Mouse (Mus musculus): ENCODE results near the gene Sart3. TPM values are rescaled to one million over a fixed set of nuclear protein-coding genes. Genes with fewer than 3 reads are reported as not detected.
A peak's percentile ranks its signal among the peaks of the same experiment; 100 is the strongest.
"Not testable (repeated sequence)": the region's sequence is repeated elsewhere in the genome, so short reads cannot be mapped to it uniquely, and the experiment has no call there.

Sart3 gene
- polyA plus RNA-seq, 1 experiment from 2014 or later: 25.9 TPM

- not testable (repeated sequence) for H3K9ac ChIP-seq (ENCODE audit: low read length); H3K36me3 ChIP-seq (ENCODE audit: control insufficient read depth, insufficient read depth, low read length); H3K9me3 ChIP-seq (ENCODE audit: control insufficient read depth, low read length); H3K4me2 ChIP-seq (ENCODE audit: low read length); H3K27me3 ChIP-seq (ENCODE audit: control insufficient read depth, insufficient read depth, low read length); H3K4me3 ChIP-seq (ENCODE audit: control insufficient read depth in 1 of 2, insufficient read depth in 1 of 2, low read depth in 1 of 2, low read length in 2 of 2); H3K27ac ChIP-seq (replicated peaks in 1 of 2; ENCODE audit: control insufficient read depth in 1 of 2, insufficient read depth in 1 of 2, low read depth in 2 of 2, low read length in 2 of 2); ATAC-seq (ENCODE audit: insufficient number of reproducible peaks, insufficient read depth, low FRiP score, low read depth); H3K4me1 ChIP-seq (ENCODE audit: control insufficient read depth in 2 of 2, insufficient read depth in 2 of 2, low read length in 2 of 2)
- WGBS: 20% methylated on average over 11 of the region's 12 CpGs
These were observed 39.6 kb upstream of the Sart3 start for GRCm38 (mm10) chr5:113811824-113812420.

DNA sequence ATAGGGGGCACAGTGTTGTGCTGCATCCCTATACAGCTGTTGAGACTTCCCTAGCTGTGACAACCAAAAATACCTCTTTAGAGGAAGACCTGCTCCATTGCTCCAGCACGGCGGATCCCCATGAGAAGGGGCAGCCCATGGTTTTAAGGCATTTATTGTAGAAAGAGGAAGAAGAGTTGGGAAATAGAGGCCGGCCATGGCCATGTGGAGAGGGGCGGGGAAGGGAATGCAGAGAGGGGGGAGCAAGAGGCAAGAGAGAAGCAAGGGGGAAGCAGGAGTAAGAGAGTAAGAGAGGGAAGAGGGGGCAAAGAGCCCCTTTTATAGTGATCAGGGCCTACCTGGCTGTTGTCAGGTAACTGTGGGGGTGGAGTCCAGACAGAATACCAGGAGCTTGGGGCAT, 37.8 kb upstream of the Sart3 start:
- H3K9me3 ChIP-seq (ENCODE audit: control insufficient read depth, low read length): 0 out of 2 replicates have a peak, but pooled peaks cover 3% of the 10 kb centered on the region
- no peak overlapping the region for H3K4me3 ChIP-seq (ENCODE audit: control insufficient read depth in 1 of 2, insufficient read depth in 1 of 2, low read depth in 1 of 2, low read length in 2 of 2)
- no peak overlapping the region for H3K27ac ChIP-seq (replicated peaks in 1 of 2; ENCODE audit: control insufficient read depth in 1 of 2, insufficient read depth in 1 of 2, low read depth in 2 of 2, low read length in 2 of 2)
- H3K9ac ChIP-seq (ENCODE audit: low read length): no peak overlapping the region
- H3K27me3 ChIP-seq (ENCODE audit: control insufficient read depth, insufficient read depth, low read length): no peaks in the 10 kb centered on the region
- 87% methylated on average over 4 of the region's 4 CpGs for WGBS
- H3K36me3 ChIP-seq (ENCODE audit: control insufficient read depth, insufficient read depth, low read length): no peaks in the 10 kb centered on the region
- H3K4me1 ChIP-seq (ENCODE audit: control insufficient read depth in 2 of 2, insufficient read depth in 2 of 2, low read length in 2 of 2): peaks cover 2 to 5% of the 10 kb centered on the region in 2 experiments
- ATAC-seq (ENCODE audit: insufficient number of reproducible peaks, insufficient read depth, low FRiP score, low read depth): no peak
- no peak overlapping the region for H3K4me2 ChIP-seq (ENCODE audit: low read length)

- ATAC-seq (ENCODE audit: insufficient number of reproducible peaks, insufficient read depth, low FRiP score, low read depth): peak; percentile 15; the same call in 1 of the 2 replicates
- Histone ChIP-seq H3K4me1 (ENCODE audit: control insufficient read depth in 2 of 2, insufficient read depth in 2 of 2, low read length in 2 of 2) (peaks cover 2 to 5% of the 10 kb centered on the region in 2 experiments), H3K9me3 (ENCODE audit: control insufficient read depth, low read length) (0 out of 2 replicates have a peak, but pooled peaks cover 3% of the 10 kb centered on the region), H3K4me3 (ENCODE audit: control insufficient read depth in 1 of 2, insufficient read depth in 1 of 2, low read depth in 1 of 2, low read length in 2 of 2) (no peak overlapping the region), H3K4me2 (ENCODE audit: low read length) (no peak overlapping the region), H3K9ac (ENCODE audit: low read length) (no peak overlapping the region; the same call in 1 of the 2 replicates), H3K27me3 (ENCODE audit: control insufficient read depth, insufficient read depth, low read length) (no peaks in the 10 kb centered on the region), H3K27ac (replicated peaks in 1 of 2; ENCODE audit: control insufficient read depth in 1 of 2, insufficient read depth in 1 of 2, low read depth in 2 of 2, low read length in 2 of 2) (no peak overlapping the region), H3K36me3 (ENCODE audit: control insufficient read depth, insufficient read depth, low read length) (no peaks in the 10 kb centered on the region)
- 10% methylated on average over 2 of the region's 2 CpGs for WGBS
These were observed 35.9 kb upstream of the Sart3 start for GRCm38 (mm10) chr5:113808177-113808576.

DNA sequence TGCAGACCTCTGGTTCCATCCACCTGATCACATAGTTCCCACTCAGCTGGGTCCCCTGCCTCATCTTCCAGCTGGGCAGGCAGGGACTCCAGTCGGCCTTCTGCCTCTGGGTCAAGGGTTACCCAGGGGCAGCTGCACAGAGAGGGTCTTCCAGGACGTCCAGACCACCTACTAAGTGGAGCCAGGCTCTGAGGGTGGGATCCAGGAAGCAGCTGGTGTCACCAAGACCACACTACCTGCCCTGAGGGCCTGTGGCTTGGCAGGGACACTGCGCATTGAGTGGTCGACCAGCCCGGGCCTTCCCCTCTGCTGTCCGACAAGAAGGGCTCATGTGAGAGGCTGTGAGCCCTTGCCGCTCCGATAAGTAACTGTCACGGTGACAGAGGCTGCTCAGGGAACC, 35.4 kb upstream of the Sart3 start:
- peaks cover 2 to 5% of the 10 kb centered on the region in 2 experiments for H3K4me1 ChIP-seq (ENCODE audit: control insufficient read depth in 2 of 2, insufficient read depth in 2 of 2, low read length in 2 of 2)
- ATAC-seq (ENCODE audit: insufficient number of reproducible peaks, insufficient read depth, low FRiP score, low read depth): 0 out of 2 replicates have a peak, but pooled peaks have one; percentile 7
- no peak overlapping the region; the same call in 1 of the 2 replicates for H3K9ac ChIP-seq (ENCODE audit: low read length)
- 0 out of 2 replicates have a peak, but pooled peaks cover 3% of the 10 kb centered on the region for H3K9me3 ChIP-seq (ENCODE audit: control insufficient read depth, low read length)
- H3K27me3 ChIP-seq (ENCODE audit: control insufficient read depth, insufficient read depth, low read length): no peaks in the 10 kb centered on the region
- WGBS: 30% methylated on average over 9 of the region's 9 CpGs
- no peak overlapping the region for H3K27ac ChIP-seq (replicated peaks in 1 of 2; ENCODE audit: control insufficient read depth in 1 of 2, insufficient read depth in 1 of 2, low read depth in 2 of 2, low read length in 2 of 2)
- no peak overlapping the region for H3K4me2 ChIP-seq (ENCODE audit: low read length)
- no peaks in the 10 kb centered on the region for H3K36me3 ChIP-seq (ENCODE audit: control insufficient read depth, insufficient read depth, low read length)
- H3K4me3 ChIP-seq (ENCODE audit: control insufficient read depth in 1 of 2, insufficient read depth in 1 of 2, low read depth in 1 of 2, low read length in 2 of 2): no peak overlapping the region

DNA sequence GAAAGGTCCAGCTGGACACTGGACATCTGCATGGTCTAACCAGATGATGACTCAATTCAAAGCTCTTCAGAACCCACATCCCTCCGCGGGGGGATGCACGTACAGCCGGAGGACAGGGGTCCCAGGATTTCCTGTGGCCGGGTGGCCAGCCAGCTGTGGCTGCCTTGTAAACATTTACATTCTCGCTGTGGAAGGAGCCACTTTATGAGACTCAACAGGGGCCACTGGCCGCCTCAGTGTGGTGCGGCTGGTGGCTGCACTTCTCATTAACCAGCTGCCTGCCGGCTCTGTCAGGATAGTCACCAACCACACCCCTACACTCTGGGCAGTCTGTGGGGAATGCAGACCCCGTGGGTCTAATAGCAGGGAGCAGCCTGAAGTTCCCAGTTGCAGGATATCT, 34.1 kb upstream of the Sart3 start:
- Histone ChIP-seq H3K4me3 (ENCODE audit: control insufficient read depth in 1 of 2, insufficient read depth in 1 of 2, low read depth in 1 of 2, low read length in 2 of 2) (no peak overlapping the region), H3K4me2 (ENCODE audit: low read length) (no peak overlapping the region), H3K4me1 (ENCODE audit: control insufficient read depth in 2 of 2, insufficient read depth in 2 of 2, low read length in 2 of 2) (peaks cover 2 to 5% of the 10 kb centered on the region in 2 experiments), H3K27ac (replicated peaks in 1 of 2; ENCODE audit: control insufficient read depth in 1 of 2, insufficient read depth in 1 of 2, low read depth in 2 of 2, low read length in 2 of 2) (no peak overlapping the region), H3K9ac (ENCODE audit: low read length) (no peak overlapping the region), H3K36me3 (ENCODE audit: control insufficient read depth, insufficient read depth, low read length) (no peaks in the 10 kb centered on the region), H3K9me3 (ENCODE audit: control insufficient read depth, low read length) (0 out of 2 replicates have a peak, but pooled peaks cover 3% of the 10 kb centered on the region), H3K27me3 (ENCODE audit: control insufficient read depth, insufficient read depth, low read length) (no peaks in the 10 kb centered on the region)
- 27% methylated on average over 10 of the region's 10 CpGs for WGBS
- ATAC-seq (ENCODE audit: insufficient number of reproducible peaks, insufficient read depth, low FRiP score, low read depth): no peak

- Histone ChIP-seq H3K9me3 (ENCODE audit: control insufficient read depth, low read length) (no peaks in the 10 kb centered on the region), H3K4me3 (ENCODE audit: control insufficient read depth in 1 of 2, insufficient read depth in 1 of 2, low read depth in 1 of 2, low read length in 2 of 2) (no peak overlapping the region), H3K9ac (ENCODE audit: low read length) (no peak overlapping the region), H3K4me1 (ENCODE audit: control insufficient read depth in 2 of 2, insufficient read depth in 2 of 2, low read length in 2 of 2) (peaks cover 5% of the 10 kb centered on the region in 2 experiments), H3K4me2 (ENCODE audit: low read length) (no peak overlapping the region), H3K36me3 (ENCODE audit: control insufficient read depth, insufficient read depth, low read length) (no peaks in the 10 kb centered on the region), H3K27ac (replicated peaks in 1 of 2; ENCODE audit: control insufficient read depth in 1 of 2, insufficient read depth in 1 of 2, low read depth in 2 of 2, low read length in 2 of 2) (no peak overlapping the region), H3K27me3 (ENCODE audit: control insufficient read depth, insufficient read depth, low read length) (no peaks in the 10 kb centered on the region)
- ATAC-seq (ENCODE audit: insufficient number of reproducible peaks, insufficient read depth, low FRiP score, low read depth): no peak
- 85% methylated on average over 9 of the region's 9 CpGs for WGBS
These were observed 33.0 kb upstream of the Sart3 start for GRCm38 (mm10) chr5:113805301-113805700.

DNA sequence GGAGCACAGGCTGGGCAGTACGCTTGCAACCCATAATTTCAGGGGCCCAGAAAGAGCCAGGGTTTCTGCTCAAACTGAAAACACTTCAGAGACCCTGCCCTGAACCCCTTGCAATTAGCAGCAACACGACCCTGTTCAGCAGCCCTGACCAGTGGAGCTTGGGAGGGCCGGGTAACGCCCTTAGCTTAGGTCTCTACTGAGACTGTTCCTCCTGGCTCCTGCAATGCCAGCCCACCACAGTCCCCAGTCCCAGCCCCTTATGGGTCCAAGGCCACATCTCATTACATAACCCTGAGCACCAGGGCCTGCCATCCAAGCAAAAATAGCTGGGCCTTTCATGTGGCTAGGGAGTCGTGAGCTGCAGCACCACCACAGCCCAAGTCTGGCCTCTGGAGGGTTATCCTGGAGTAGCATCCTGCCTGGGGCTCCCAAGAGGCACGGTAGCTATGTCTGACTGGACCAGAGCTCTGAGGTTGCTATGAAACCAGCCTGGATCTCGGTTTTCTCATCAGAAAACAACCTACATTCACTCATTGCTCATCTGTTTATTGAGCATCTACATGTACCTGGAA, 32.2 kb upstream of the Sart3 start:
- H3K9ac ChIP-seq (ENCODE audit: low read length): no peak overlapping the region
- no peaks in the 10 kb centered on the region for H3K9me3 ChIP-seq (ENCODE audit: control insufficient read depth, low read length)
- no peak overlapping the region for H3K27ac ChIP-seq (replicated peaks in 1 of 2; ENCODE audit: control insufficient read depth in 1 of 2, insufficient read depth in 1 of 2, low read depth in 2 of 2, low read length in 2 of 2)
- H3K4me1 ChIP-seq (ENCODE audit: control insufficient read depth in 2 of 2, insufficient read depth in 2 of 2, low read length in 2 of 2): peaks cover 5% of the 10 kb centered on the region in 2 experiments
- H3K27me3 ChIP-seq (ENCODE audit: control insufficient read depth, insufficient read depth, low read length): no peaks in the 10 kb centered on the region
- H3K4me2 ChIP-seq (ENCODE audit: low read length): no peak overlapping the region
- no peak overlapping the region for H3K4me3 ChIP-seq (ENCODE audit: control insufficient read depth in 1 of 2, insufficient read depth in 1 of 2, low read depth in 1 of 2, low read length in 2 of 2)
- no peak for ATAC-seq (ENCODE audit: insufficient number of reproducible peaks, insufficient read depth, low FRiP score, low read depth)
- no peaks in the 10 kb centered on the region for H3K36me3 ChIP-seq (ENCODE audit: control insufficient read depth, insufficient read depth, low read length)
- 62% methylated on average over 7 of the region's 7 CpGs for WGBS

Measured in heart, embryonic 14.5 days (tissue).